Mouse (Mus musculus) kidney, postnatal 0 days (tissue): ENCODE measurements at regions not wholly inside any gene's neighbourhood (a gene's known extent, or its start where the extent isn't known, plus 50 kb on each side); places are given as distances from the start of the nearest gene placed in this dataset.

Experiments
- ATAC-seq: fragments of 200-750 bp; cut with Nextera tagmentation; replicated peaks from 2 replicates; pipeline ENCODE4 v1.8.0; 2017; ENCODE audit warnings: low read depth, moderate number of reproducible peaks, moderate TSS enrichment, moderate library complexity; ENCODE audit not compliant: low FRiP score
- DNase-seq: peaks from one replicate; pipeline ENCODE4 v3.0.0-alpha.2; 2016; ENCODE audit warnings: low spot score
- H3K27ac ChIP-seq: fragments of 300-500 bp; sonication (generic); 2 replicates; pipeline ENCODE4 v1.5.1; 2014; ENCODE audit warnings: mild to moderate bottlenecking
- H3K27me3 ChIP-seq: fragments of 300-500 bp; sonication (generic); 2 replicates; pipeline ENCODE4 v1.6.1; 2014; ENCODE audit warnings: low read length, mixed read lengths; ENCODE audit not compliant: insufficient read depth
- H3K36me3 ChIP-seq: fragments of 300-500 bp; sonication (generic); 2 replicates; pipeline ENCODE4 v1.6.1; 2014; ENCODE audit warnings: low read length, mixed read lengths; ENCODE audit not compliant: insufficient read depth
- H3K4me1 ChIP-seq: fragments of 300-500 bp; sonication (generic); replicated peaks from 2 replicates; pipeline ENCODE4 v1.6.1; 2014; ENCODE audit warnings: antibody characterized with exemption, low read length, mixed read lengths; ENCODE audit not compliant: insufficient read depth
- H3K4me2 ChIP-seq: fragments of 300-500 bp; sonication (generic); 2 replicates; pipeline ENCODE4 v1.6.1; 2014; ENCODE audit warnings: mild to moderate bottlenecking, low read length, moderate library complexity, mixed read lengths
- H3K4me3 ChIP-seq: fragments of 300-500 bp; sonication (generic); replicated peaks from 2 replicates; pipeline ENCODE4 v1.5.1; 2014; ENCODE audit warnings: low read depth, low read length
- H3K9ac ChIP-seq: fragments of 300-500 bp; sonication (generic); 2 replicates; pipeline ENCODE4 v1.6.1; 2014; ENCODE audit warnings: low read depth, low read length
- H3K9me3 ChIP-seq: fragments of 300-500 bp; sonication (generic); replicated peaks from 2 replicates; pipeline ENCODE4 v1.6.1; 2016; ENCODE audit warnings: low read length, inconsistent platforms, mixed read lengths
- CTCF ChIP-seq: IDR thresholded peaks from 2 replicates; pipeline ENCODE4 v1.5.1; 2016; ENCODE audit warnings: antibody characterized with exemption, low read depth, mild to moderate bottlenecking, moderate library complexity
- WGBS: fragments of 180-500 bp; shearing (Covaris S2); extraction: QIAGEN DNeasy Blood & Tissue Kit; methylation state at CpG from one replicate; pipeline ENCODE4 v1.1.7; 2014; 5-methylcytosine and 5-hydroxymethylcytosine counted together

DNA sequence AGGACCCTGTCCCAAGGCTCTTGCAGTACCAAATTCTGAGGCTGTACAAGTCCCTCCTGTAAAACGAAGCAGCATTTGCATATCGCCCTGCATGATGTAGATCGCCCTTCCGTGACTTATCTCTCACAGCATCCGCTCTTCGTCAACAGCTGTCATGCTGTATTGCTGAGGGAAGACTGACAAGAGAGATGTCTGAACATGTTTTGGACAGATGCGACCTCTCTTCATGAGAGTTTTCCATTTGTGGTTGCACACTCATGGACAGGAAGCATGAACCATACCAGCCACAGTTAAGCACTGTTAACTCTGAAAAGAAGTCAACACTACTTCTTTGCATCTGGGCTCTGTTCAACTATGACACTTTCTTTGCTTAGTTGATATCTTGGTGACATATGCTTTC is 108.9 kb downstream of the Slc35b3 start:
- Histone ChIP-seq H3K9ac (no peak overlapping the region), H3K27me3 (no peaks in the 10 kb centered on the region), H3K36me3 (no peaks in the 10 kb centered on the region), H3K4me1 (no peaks in the 10 kb centered on the region), H3K9me3 (no peaks in the 10 kb centered on the region), H3K4me3 (no peak overlapping the region), H3K4me2 (no peak overlapping the region), H3K27ac (no peak overlapping the region)
- no peak for ATAC-seq
- no peak for TF ChIP-seq CTCF
- no peak for DNase-seq
- WGBS = 88% methylated on average over 7 of the region's 7 CpGs

DNA sequence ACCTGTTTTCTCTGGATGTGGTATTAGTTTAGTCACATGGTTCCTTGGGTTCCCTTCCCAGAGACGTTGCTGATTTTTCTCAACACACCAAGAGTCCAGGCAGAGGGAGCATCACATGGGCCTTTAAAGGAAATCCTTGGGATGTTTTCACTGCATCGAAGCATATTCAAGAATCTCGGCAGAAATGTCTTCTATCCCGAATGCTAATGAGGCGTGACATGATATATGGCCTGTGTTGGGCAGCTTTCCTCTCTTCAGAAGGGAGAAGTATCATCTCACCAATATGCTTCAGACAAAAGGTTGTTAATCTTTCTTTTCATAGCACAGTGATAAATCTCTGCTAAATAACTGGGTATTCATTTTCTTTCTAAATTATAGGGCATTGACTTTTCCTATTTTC is 122.4 kb downstream of the Slc35b3 start:
- ATAC-seq = no peak
- no peak for TF ChIP-seq CTCF
- 30% methylated on average over 5 of the region's 5 CpGs for WGBS

DNA sequence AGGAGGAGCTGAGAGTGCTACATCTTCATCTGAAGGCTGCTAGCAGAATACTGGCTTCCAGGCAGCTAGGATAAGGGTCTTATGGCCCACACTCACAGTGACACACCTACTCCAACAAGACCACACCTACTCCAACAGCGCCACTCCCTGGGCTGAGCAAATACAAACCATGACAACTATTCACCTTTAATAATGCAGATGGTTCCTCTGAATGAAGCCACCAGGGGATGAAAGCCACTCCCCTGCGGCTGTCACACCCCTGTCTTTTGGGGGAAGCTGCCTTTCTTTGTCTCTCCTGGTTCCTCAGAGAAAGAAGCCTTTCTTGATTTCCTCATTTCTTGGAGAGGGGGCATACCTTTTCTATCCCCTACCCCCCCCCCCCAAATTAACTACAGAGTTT is 135.0 kb downstream of the Slc35b3 start:
- no peaks in the 10 kb centered on the region for H3K27me3 ChIP-seq
- DNase-seq (no peak), ATAC-seq (no peak)
- no peak overlapping the region for H3K4me3 ChIP-seq
- no peaks in the 10 kb centered on the region for H3K9me3 ChIP-seq
- WGBS = 22% methylated on average over 2 of the region's 2 CpGs
- no peak overlapping the region for H3K27ac ChIP-seq
- no peak overlapping the region for H3K9ac ChIP-seq
- no peak overlapping the region for H3K4me2 ChIP-seq
- no peaks in the 10 kb centered on the region for H3K36me3 ChIP-seq
- no peaks in the 10 kb centered on the region for H3K4me1 ChIP-seq
- TF ChIP-seq CTCF = no peak

More for the DNA sequence above, 122.4 kb downstream of the Slc35b3 start:
- Histone ChIP-seq H3K27ac (no peak overlapping the region), H3K4me2 (no peak overlapping the region), H3K36me3 (no peaks in the 10 kb centered on the region), H3K9me3 (no peaks in the 10 kb centered on the region), H3K4me3 (no peak overlapping the region), H3K9ac (no peak overlapping the region), H3K4me1 (no peaks in the 10 kb centered on the region), H3K27me3 (no peaks in the 10 kb centered on the region)
- DNase-seq = peak; percentile 65

DNA sequence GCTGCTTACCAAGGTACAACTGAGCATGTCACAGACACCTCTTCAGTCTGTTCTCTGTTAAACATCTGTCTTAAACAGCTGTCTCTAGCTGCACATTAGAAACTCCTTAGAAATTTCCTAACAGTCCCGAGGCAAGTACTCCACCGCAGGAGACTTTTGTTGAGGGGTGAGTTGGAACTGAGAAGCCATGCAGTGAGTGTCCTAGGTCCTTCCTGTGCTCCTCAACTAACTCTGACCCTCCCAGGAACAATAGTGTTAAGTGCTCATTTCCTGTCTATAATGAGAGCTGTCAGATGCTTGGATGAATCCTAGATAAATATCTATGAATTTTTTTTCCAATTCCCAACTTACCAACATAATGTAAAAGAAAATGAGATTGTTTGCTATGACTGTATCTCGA is 141.1 kb downstream of the Slc35b3 start:
- DNase-seq (no peak), ATAC-seq (no peak)
- 68% methylated on average over 3 of the region's 3 CpGs for WGBS
- no peak for TF ChIP-seq CTCF
- Histone ChIP-seq H3K27ac (no peak overlapping the region), H3K36me3 (no peaks in the 10 kb centered on the region), H3K9ac (no peak overlapping the region), H3K4me2 (no peak overlapping the region), H3K4me3 (no peak overlapping the region), H3K27me3 (no peaks in the 10 kb centered on the region), H3K9me3 (no peaks in the 10 kb centered on the region), H3K4me1 (no peaks in the 10 kb centered on the region)

DNA sequence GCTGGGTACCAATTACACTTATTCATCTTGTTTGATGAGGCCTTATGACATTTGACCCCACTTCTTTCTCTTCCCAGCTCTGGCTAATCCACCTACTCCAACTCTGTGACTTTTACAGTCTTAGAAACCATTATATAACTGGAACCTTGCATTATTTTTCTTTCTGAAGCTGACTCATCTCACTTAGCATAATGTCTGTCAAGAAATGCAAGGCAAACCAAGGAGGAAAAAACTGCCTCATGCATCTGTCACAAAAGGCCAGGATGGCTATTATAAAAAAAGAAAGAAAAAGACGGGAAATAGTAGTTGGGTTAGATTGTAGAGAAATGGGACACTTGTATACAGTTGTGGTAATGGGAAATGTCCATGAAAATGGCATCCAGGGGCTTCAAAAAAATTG is 141.9 kb downstream of the Slc35b3 start:
- Histone ChIP-seq H3K4me1 (no peaks in the 10 kb centered on the region), H3K27ac (no peak overlapping the region), H3K9me3 (no peaks in the 10 kb centered on the region), H3K4me3 (no peak overlapping the region), H3K9ac (no peak overlapping the region), H3K36me3 (no peaks in the 10 kb centered on the region), H3K27me3 (no peaks in the 10 kb centered on the region), H3K4me2 (no peak overlapping the region)
- TF ChIP-seq CTCF = no peak
- ATAC-seq (no peak), DNase-seq (no peak)
- 91% methylated on average over 1 of the region's 1 CpGs for WGBS

DNA sequence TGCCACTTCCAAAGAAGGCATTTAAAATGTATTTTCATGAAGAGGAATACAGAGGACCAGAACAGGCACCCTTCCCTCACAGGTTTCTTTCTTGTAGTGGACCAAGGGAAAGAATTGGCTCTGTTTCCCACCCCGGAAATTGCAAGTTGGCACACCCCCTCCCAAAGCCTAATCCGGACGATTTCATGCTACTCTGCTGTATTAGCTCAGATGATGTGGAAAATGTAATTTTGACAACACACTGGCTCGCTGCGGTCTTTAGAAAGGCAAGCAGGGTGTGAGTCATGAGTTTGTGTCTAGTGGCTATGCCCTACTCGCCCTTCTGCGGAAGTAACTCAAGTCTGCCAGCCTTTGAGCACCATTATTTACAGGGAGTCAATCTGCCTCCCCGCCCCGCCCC is 144.4 kb downstream of the Slc35b3 start:
- no peak overlapping the region for H3K4me3 ChIP-seq
- no peak for TF ChIP-seq CTCF
- H3K9me3 ChIP-seq = no peaks in the 10 kb centered on the region
- no peaks in the 10 kb centered on the region for H3K4me1 ChIP-seq
- no peaks in the 10 kb centered on the region for H3K36me3 ChIP-seq
- H3K27ac ChIP-seq = no peak overlapping the region
- WGBS = 81% methylated on average over 9 of the region's 9 CpGs
- no peaks in the 10 kb centered on the region for H3K27me3 ChIP-seq
- H3K9ac ChIP-seq = no peak overlapping the region
- ATAC-seq (no peak), DNase-seq (no peak)
- no peak overlapping the region for H3K4me2 ChIP-seq

DNA sequence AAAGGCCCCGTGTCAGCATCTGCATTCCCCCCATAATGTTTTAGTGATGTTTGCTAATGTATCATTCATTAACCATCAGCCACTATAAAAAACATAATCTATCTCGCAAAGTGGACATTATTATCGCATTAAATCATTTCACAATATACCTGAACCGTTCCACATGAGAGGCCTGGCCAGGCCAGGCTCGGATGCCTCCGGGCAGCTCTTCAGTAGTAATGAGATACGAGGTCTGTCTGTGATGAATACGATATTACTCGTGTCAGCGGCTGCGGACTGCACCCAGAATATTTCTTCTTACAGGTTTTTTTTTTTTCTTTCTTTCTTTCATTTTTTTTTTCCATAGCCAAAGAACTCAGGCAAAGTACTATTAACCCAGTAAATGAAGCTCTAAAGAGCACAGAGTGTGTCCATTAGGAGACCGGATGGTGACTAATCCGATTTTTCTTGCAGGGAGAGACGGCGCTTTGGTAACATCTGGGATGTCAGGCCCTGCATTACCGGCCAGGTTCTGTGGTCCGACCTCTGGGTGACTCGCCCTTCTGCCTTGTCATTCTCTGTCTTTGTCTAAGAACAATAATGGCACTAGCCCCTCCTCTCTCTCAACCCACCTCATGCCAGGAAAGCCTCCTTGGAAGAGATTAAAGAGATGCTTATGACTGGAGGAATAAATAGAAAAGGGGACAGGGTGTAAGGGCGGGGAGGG is 145.5 kb downstream of the Slc35b3 start:
- H3K4me1 ChIP-seq = no peaks in the 10 kb centered on the region
- WGBS = 78% methylated on average over 19 of the region's 19 CpGs
- no peaks in the 10 kb centered on the region for H3K36me3 ChIP-seq

More for the DNA sequence above, 145.5 kb downstream of the Slc35b3 start:
- DNase-seq = no peak
- Histone ChIP-seq H3K9ac (no peak overlapping the region), H3K27ac (no peak overlapping the region), H3K27me3 (no peaks in the 10 kb centered on the region), H3K9me3 (no peaks in the 10 kb centered on the region), H3K4me2 (no peak overlapping the region), H3K4me3 (no peak overlapping the region)
- no peak for ATAC-seq
- TF ChIP-seq CTCF = no peak
